Mouse (Mus musculus): ENCODE measurements around the gene Grm7.

DNA sequence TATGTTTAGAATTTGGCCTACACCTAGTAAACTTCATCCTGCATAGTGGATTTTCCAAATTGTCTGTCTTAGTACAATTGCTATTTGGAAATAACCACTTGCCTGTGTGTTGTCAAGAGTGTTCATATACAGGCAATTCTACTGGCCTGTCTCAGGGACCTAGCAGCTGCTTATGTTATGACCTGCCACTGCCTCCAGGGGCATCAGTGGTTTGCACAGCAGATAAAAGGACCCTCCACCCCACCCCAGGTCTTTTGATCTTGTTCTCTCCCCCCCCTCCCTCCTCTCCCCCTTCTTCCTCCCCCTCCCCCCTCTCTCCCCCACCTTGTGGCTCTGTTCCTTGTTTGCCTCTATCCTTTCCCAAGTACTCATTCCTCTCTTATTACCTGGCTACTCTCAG, 403.9 kb downstream of the Grm7 start:
- TF ChIP-seq CTCF (IDR thresholded peaks at IDR 0.05; ENCODE audit: borderline replicate concordance, control insufficient read depth, extremely low read depth, insufficient read depth, low read length, poor library complexity) (no peak), POLR2A (IDR thresholded peaks at IDR 0.05; ENCODE audit: control insufficient read depth, extremely low read depth, insufficient read depth, low read length, poor library complexity) (no peak)
